Mouse (Mus musculus) MEL (cell line): ENCODE results near the gene Myo19. TPM values are rescaled to one million over a fixed set of nuclear protein-coding genes. Genes with fewer than 3 reads are reported as not detected.
A peak's percentile ranks its signal among the peaks of the same experiment; 100 is the strongest.

ENCODE experiments used
- DNase-seq: peaks from one replicate; pipeline ENCODE4 v3.0.0; 2011; ENCODE audit warnings: low read depth, low spot score
- H3K27ac ChIP-seq: 2 replicates; pipeline ENCODE4 v1.5.1; 2012; ENCODE audit warnings: low read depth, mild to moderate bottlenecking, control low read depth, low read length, moderate library complexity; ENCODE audit not compliant: control insufficient read depth
- H3K27me3 ChIP-seq, 2 experiments: fragments of 150-350 bp in 1 of 2; sonication (generic) in 1 of 2; 2 replicates each; pipeline ENCODE4 v1.6.1; 2012; ENCODE audit warnings: low read length in 2 of 2, mild to moderate bottlenecking in 2 of 2, improper control_type of control experiment in 1 of 2, moderate library complexity in 1 of 2; ENCODE audit not compliant: insufficient read depth in 2 of 2, control insufficient read depth in 1 of 2
- H3K36me3 ChIP-seq, 2 experiments: 2 replicates each; pipeline ENCODE4 v1.6.1; 2012 to 2014; ENCODE audit warnings: low read length in 2 of 2, improper control_type of control experiment in 1 of 2, inconsistent platforms in 1 of 2, mild to moderate bottlenecking in 1 of 2; ENCODE audit not compliant: insufficient read depth in 2 of 2, control insufficient read depth in 1 of 2
- H3K4me1 ChIP-seq, 2 experiments: fragments of 150-350 bp in 1 of 2; sonication (generic) in 1 of 2; 2 replicates each; pipeline ENCODE4 v1.6.1; 2012; ENCODE audit warnings: low read length in 2 of 2, improper control_type of control experiment in 1 of 2, mild to moderate bottlenecking in 1 of 2; ENCODE audit not compliant: insufficient read depth in 2 of 2, control insufficient read depth in 1 of 2
- H3K4me3 ChIP-seq, 2 experiments: fragments of 150-350 bp in 1 of 2; sonication (generic) in 1 of 2; 2 replicates each; pipeline ENCODE4 v1.5.1; 2012; ENCODE audit warnings: low read depth in 2 of 2, low read length in 2 of 2, mild to moderate bottlenecking in 2 of 2, moderate library complexity in 2 of 2, control low read depth in 1 of 2, improper control_type of control experiment in 1 of 2; ENCODE audit not compliant: control insufficient read depth in 1 of 2, insufficient read depth in 1 of 2
- H3K79me2 ChIP-seq: 2 replicates; pipeline ENCODE4 v1.6.1; 2012; ENCODE audit warnings: mild to moderate bottlenecking, low read length, moderate library complexity; ENCODE audit not compliant: control insufficient read depth, poor library complexity, insufficient read depth
- H3K9ac ChIP-seq: 2 replicates; pipeline ENCODE4 v1.6.1; 2012; ENCODE audit warnings: low read depth, mild to moderate bottlenecking, control low read depth, low read length, moderate library complexity; ENCODE audit not compliant: control insufficient read depth, poor library complexity, severe bottlenecking
- H3K9me3 ChIP-seq: fragments of 150-350 bp; sonication (generic); replicated peaks from 2 replicates; pipeline ENCODE4 v1.6.1; 2012; ENCODE audit warnings: mild to moderate bottlenecking, low read length, improper control_type of control experiment, moderate library complexity; ENCODE audit not compliant: insufficient read depth
- CHD2 ChIP-seq: IDR thresholded peaks from 2 replicates; pipeline ENCODE4 v1.6.1; 2011; ENCODE audit warnings: low read length, improper control_type of control experiment
- CTCF ChIP-seq, 3 experiments: IDR thresholded peaks in 2 of 3; conservative IDR thresholded peaks in 1 of 3; 2 replicates each; pipeline ENCODE4 v1.5.1; 2011 to 2012; ENCODE audit warnings: low read length in 3 of 3, low read depth in 2 of 3, mild to moderate bottlenecking in 2 of 3, improper control_type of control experiment in 1 of 3, inconsistent platforms in 1 of 3, mixed read lengths in 1 of 3, moderate library complexity in 1 of 3; ENCODE audit not compliant: control insufficient read depth in 1 of 3, insufficient read depth in 1 of 3, poor library complexity in 1 of 3, severe bottlenecking in 1 of 3
- E2F4 ChIP-seq: IDR thresholded peaks from 2 replicates; pipeline ENCODE4 v1.6.1; 2011; ENCODE audit warnings: low read depth, low read length, improper control_type of control experiment, borderline replicate concordance
- ELF1 ChIP-seq: IDR thresholded peaks from 2 replicates; pipeline ENCODE4 v1.6.1; 2014; ENCODE audit warnings: low read depth, mild to moderate bottlenecking, inconsistent platforms, low read length, improper control_type of control experiment, moderate library complexity
- EP300 ChIP-seq, 2 experiments: IDR thresholded peaks; 2 replicates each; pipeline ENCODE4 v1.6.1; 2011; ENCODE audit warnings: improper control_type of control experiment in 2 of 2, low read length in 2 of 2, low read depth in 1 of 2, mild to moderate bottlenecking in 1 of 2
- ETS1 ChIP-seq: IDR thresholded peaks from 2 replicates; pipeline ENCODE4 v1.6.1; 2012; ENCODE audit warnings: low read depth, mild to moderate bottlenecking, inconsistent platforms, low read length, improper control_type of control experiment, moderate library complexity
- GATA1 ChIP-seq: IDR thresholded peaks from 2 replicates; pipeline ENCODE4 v1.6.1; 2011; ENCODE audit warnings: low read depth, low read length, improper control_type of control experiment
- HCFC1 ChIP-seq: IDR thresholded peaks from 2 replicates; pipeline ENCODE4 v1.6.1; 2012; ENCODE audit warnings: low read depth, mild to moderate bottlenecking, inconsistent platforms, low read length, improper control_type of control experiment, moderate library complexity
- JUND ChIP-seq: IDR thresholded peaks from 2 replicates; pipeline ENCODE4 v1.6.1; 2011; ENCODE audit warnings: low read depth, mild to moderate bottlenecking, improper control_type of control experiment, low read length
- MAFK ChIP-seq: IDR thresholded peaks from 2 replicates; pipeline ENCODE4 v1.6.1; 2011; ENCODE audit warnings: low read depth, mild to moderate bottlenecking, low read length, improper control_type of control experiment, borderline replicate concordance
- MAX ChIP-seq: IDR thresholded peaks from 2 replicates; pipeline ENCODE4 v1.6.1; 2011; ENCODE audit warnings: low read length, improper control_type of control experiment
- MAZ ChIP-seq: IDR thresholded peaks from 2 replicates; pipeline ENCODE4 v1.6.1; 2012; ENCODE audit warnings: low read depth, mild to moderate bottlenecking, inconsistent platforms, low read length, improper control_type of control experiment
- MEF2A ChIP-seq: IDR thresholded peaks from 2 replicates; pipeline ENCODE4 v1.6.1; 2014; ENCODE audit warnings: low read depth, mild to moderate bottlenecking, inconsistent platforms, low read length, improper control_type of control experiment; ENCODE audit not compliant: poor library complexity, insufficient replicate concordance, severe bottlenecking; ENCODE audit errors: extremely low read depth
- MXI1 ChIP-seq: IDR thresholded peaks from 2 replicates; pipeline ENCODE4 v1.6.1; 2011; ENCODE audit warnings: mild to moderate bottlenecking, low read depth, low read length, improper control_type of control experiment
- MYB ChIP-seq: IDR thresholded peaks from 2 replicates; pipeline ENCODE4 v1.6.1; 2011; ENCODE audit warnings: mild to moderate bottlenecking, low read depth, low read length, improper control_type of control experiment
- MYC ChIP-seq: IDR thresholded peaks from 2 replicates; pipeline ENCODE4 v1.6.1; 2011; ENCODE audit warnings: low read depth, mild to moderate bottlenecking, low read length, improper control_type of control experiment, moderate library complexity
- NELFE ChIP-seq: IDR thresholded peaks from 2 replicates; pipeline ENCODE4 v1.6.1; 2011; ENCODE audit warnings: low read depth, low read length, improper control_type of control experiment
- NRF1 ChIP-seq: IDR thresholded peaks from 2 replicates; pipeline ENCODE4 v1.6.1; 2014; ENCODE audit warnings: low read depth, mild to moderate bottlenecking, inconsistent platforms, low read length, improper control_type of control experiment, moderate library complexity; ENCODE audit not compliant: poor library complexity, insufficient read depth, severe bottlenecking
- POLR2A ChIP-seq, 2 experiments: IDR thresholded peaks; 2 replicates each; pipeline ENCODE4 v1.6.1; 2011 to 2012; ENCODE audit warnings: low read length in 2 of 2, mild to moderate bottlenecking in 2 of 2, control low read depth in 1 of 2, improper control_type of control experiment in 1 of 2, low read depth in 1 of 2, moderate library complexity in 1 of 2; ENCODE audit not compliant: control insufficient read depth in 1 of 2, insufficient read depth in 1 of 2, poor library complexity in 1 of 2
- POLR2AphosphoS2 ChIP-seq: IDR thresholded peaks from 2 replicates; pipeline ENCODE4 v1.6.1; 2011; ENCODE audit warnings: low read length, improper control_type of control experiment
- RCOR1 ChIP-seq: IDR thresholded peaks from 2 replicates; pipeline ENCODE4 v1.6.1; 2012; ENCODE audit warnings: low read depth, mild to moderate bottlenecking, inconsistent platforms, low read length, improper control_type of control experiment
- SIN3A ChIP-seq: IDR thresholded peaks from 2 replicates; pipeline ENCODE4 v1.6.1; 2012; ENCODE audit warnings: low read length, improper control_type of control experiment, inconsistent platforms
- SMC3 ChIP-seq: IDR thresholded peaks from 2 replicates; pipeline ENCODE4 v1.6.1; 2011; ENCODE audit warnings: low read depth, low read length, improper control_type of control experiment
- TCF12 ChIP-seq: IDR thresholded peaks from 2 replicates; pipeline ENCODE4 v1.6.1; 2014; ENCODE audit warnings: low read depth, mild to moderate bottlenecking, inconsistent platforms, low read length, improper control_type of control experiment, moderate library complexity
- UBTF ChIP-seq: IDR thresholded peaks from 2 replicates; pipeline ENCODE4 v1.6.1; 2012; ENCODE audit warnings: low read depth, mild to moderate bottlenecking, inconsistent platforms, low read length, improper control_type of control experiment, moderate library complexity, borderline replicate concordance; ENCODE audit not compliant: insufficient read depth
- ZMIZ1 ChIP-seq: IDR thresholded peaks from 2 replicates; pipeline ENCODE4 v1.6.1; 2012; ENCODE audit warnings: low read depth, mild to moderate bottlenecking, inconsistent platforms, low read length, improper control_type of control experiment, moderate library complexity
- ZNF384 ChIP-seq: IDR thresholded peaks from 2 replicates; pipeline ENCODE4 v1.6.1; 2012; ENCODE audit warnings: low read depth, mild to moderate bottlenecking, inconsistent platforms, low read length, improper control_type of control experiment
- polyA plus RNA-seq, 2 experiments: library from polyadenylated mRNA; stranded (reverse) in 1 of 2; unstranded in 1 of 2; fragments of >175 nt in 1 of 2; fragments of >200 nt in 1 of 2; gene quantifications; 2 replicates each; pipeline versions ENCODE4 v1.2.1 to v1.2.4; 2012; ENCODE audit warnings: low replicate concordance in 2 of 2, low read depth in 1 of 2; ENCODE audit not compliant: insufficient read length in 2 of 2, insufficient read depth in 1 of 2, missing spikeins in 1 of 2
- total RNA-seq: library from RNA; depleted of rRNA; stranded (reverse); fragments of 300-350 nt; gene quantifications from 2 replicates; pipeline ENCODE4 v1.2.3, GENCODE M21; 2012

Myo19 gene
- total and polyA plus RNA-seq, 3 experiments: 14.9 to 27.1 TPM; not detected in 1

DNA sequence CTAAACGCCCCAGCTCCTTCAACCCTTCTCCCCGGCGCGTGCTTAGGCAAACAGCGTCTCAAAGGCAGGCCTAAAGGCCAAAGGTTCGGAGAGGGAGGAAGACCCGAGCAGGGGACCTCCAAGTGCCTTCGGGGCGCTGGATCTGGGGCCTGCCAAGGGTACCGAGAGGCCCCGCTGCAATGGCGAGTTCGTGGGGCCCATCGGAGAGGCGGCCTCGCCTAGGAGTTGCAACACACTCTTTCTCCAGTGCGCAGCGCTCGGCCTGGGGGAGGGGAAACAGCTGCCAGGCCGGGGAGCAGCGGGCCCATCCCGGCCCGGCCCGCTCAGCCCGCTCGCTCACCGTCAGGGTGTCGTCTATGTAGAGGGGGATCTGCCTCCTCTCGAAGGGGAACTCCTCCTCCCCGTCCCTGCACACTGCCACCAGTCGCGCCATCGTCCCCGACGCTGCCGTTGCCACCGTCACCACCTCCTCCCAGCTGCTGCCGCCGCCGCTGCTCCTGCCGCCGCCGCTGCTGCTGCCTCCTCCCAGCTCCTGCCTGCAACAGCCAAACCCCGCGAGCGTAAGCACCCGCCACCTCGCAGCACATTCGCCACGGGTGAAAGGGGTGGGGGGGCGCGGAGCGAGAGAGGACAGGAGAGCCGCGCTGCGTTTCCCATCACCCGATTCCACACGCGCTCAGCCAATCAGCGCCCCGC lies 10.3 kb upstream of the Myo19 start (continued):
- TF ChIP-seq TCF12 (peak; percentile 67), NRF1 (no peak), MYB (peak; percentile 13; the same call in 1 of the 2 replicates)
- TF ChIP-seq, all 39 proteins: peak for 19

DNA sequence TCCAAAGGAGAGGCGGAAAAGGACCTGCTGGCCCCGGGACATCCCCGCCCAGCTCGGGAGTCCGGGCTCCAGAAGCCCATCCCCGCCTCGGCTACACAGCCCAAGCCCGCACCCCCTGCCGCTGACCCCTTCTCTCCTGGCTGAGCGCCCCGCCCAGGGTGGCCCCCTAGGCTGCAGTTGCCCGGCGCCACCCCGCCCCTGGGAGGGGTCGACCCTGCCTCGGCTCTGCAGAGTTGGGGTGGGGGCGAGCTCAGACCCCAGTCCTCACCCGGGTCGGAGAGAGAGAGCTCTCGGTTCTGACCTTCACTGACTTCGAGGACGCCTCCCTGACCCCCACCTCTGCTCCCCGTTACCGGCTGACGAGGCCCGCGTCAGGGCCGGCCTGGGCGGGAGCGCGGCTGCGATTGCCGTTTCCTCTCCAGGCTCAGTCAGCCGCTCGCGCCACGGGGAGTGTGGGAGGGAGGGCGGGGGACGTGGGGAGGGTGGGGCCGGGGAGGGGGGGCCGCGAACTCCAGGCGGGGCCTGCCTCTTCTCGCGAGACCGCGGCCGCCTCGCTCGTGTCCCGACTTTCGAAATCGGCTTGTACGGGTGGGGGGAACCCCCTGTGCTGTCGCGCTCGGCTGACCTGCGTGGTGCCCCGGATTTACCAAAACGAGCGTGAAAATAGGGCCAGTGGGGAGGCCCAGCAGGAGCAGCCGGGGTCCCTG lies 9.5 kb upstream of the Myo19 start, which contains the start of gene Ggnbp2:
TSS of gene Ggnbp2 (minus strand) at position 481 of the 707 bp plus-strand sequence.
- Histone ChIP-seq H3K79me2 (peaks cover 44% of the 10 kb centered on the region), H3K4me3 (peak within 1 kb of the TSS; percentile 97 to 98), H3K4me1 (peaks cover 14 to 38% of the 10 kb centered on the region in 2 experiments), H3K36me3 (peaks cover 16 to 44% of the 10 kb centered on the region in 2 experiments), H3K27ac (peak within 1 kb of the TSS; percentile 100), H3K9me3 (no peaks in the 10 kb centered on the region), H3K27me3 (no peaks in the 10 kb centered on the region), H3K9ac (peak within 1 kb of the TSS; percentile 100)
- DNase-seq: peak; percentile 96
- TF ChIP-seq MAZ (peak; percentile 99), NELFE (peak; percentile 94), MAX (peak; percentile 65), MXI1 (peak; percentile 90), UBTF (0 out of 2 replicates have a peak, but pooled peaks have one; percentile 20), MAFK (no peak), EP300 (IDR thresholded peaks at IDR 0.05; ENCODE audit: low read depth in 1 of 2, low read length in 2 of 2) (peak in 1 of 2 experiments; percentile 28; a peak in 1 of 4 replicates), ZNF384 (0 out of 2 replicates have a peak, but pooled peaks have one; percentile 21), SIN3A (peak; percentile 63), ETS1 (no peak; the same call in none of the 2 replicates), CTCF (IDR thresholded peaks at IDR 0.05 in 2 of 3, conservative IDR thresholded peaks at IDR 0.05 in 1 of 3; ENCODE audit: control insufficient read depth in 1 of 3, insufficient read depth in 1 of 3, low read depth in 2 of 3, low read length in 3 of 3, poor library complexity in 1 of 3, severe bottlenecking in 1 of 3) (0 out of 6 replicates have a peak, but pooled peaks of 1 of the 3 experiments have one; percentile 9), POLR2A (IDR thresholded peaks at IDR 0.05; ENCODE audit: control insufficient read depth in 1 of 2, insufficient read depth in 1 of 2, low read depth in 1 of 2, low read length in 2 of 2, poor library complexity in 1 of 2) (peak; percentile 91 to 93), SMC3 (no peak), ZMIZ1 (peak; percentile 95), NRF1 (peak; percentile 20; the same call in 1 of the 2 replicates), JUND (no peak), GATA1 (no peak), HCFC1 (peak; percentile 74), MEF2A (peak; percentile 50; the same call in 1 of the 2 replicates), ELF1 (peak; percentile 46), POLR2AphosphoS2 (peak; percentile 97), E2F4 (0 out of 2 replicates have a peak, but pooled peaks have one; percentile 69), MYC (0 out of 2 replicates have a peak, but pooled peaks have one; percentile 7), MYB (no peak), CHD2 (peak; percentile 92), RCOR1 (no peak)
